Mouse (Mus musculus): ENCODE measurements around the gene Ccdc3.

The Ccdc3 gene

GRCm38 (mm10) chr2:5161908-5162674, 24.5 kb downstream of the Ccdc3 start:
- DNase-seq = no peak

GRCm38 (mm10) chr2:5162756-5163155, 25.2 kb downstream of the Ccdc3 start:
- no peak for DNase-seq

- no peak for DNase-seq
These were observed 28.4 kb downstream of the Ccdc3 start for GRCm38 (mm10) chr2:5165941-5166361.

- DNase-seq = no peak
These were observed 29.2 kb downstream of the Ccdc3 start for GRCm38 (mm10) chr2:5166796-5167195.

GRCm38 (mm10) chr2:5170815-5171214, 33.2 kb downstream of the Ccdc3 start:
- no peak for DNase-seq

- peak; percentile 5 for DNase-seq
These were observed 33.9 kb downstream of the Ccdc3 start for GRCm38 (mm10) chr2:5171301-5172000.

GRCm38 (mm10) chr2:5172773-5173172, 35.2 kb downstream of the Ccdc3 start:
- no peak for DNase-seq

GRCm38 (mm10) chr2:5174716-5175115, 37.1 kb downstream of the Ccdc3 start:
- DNase-seq = no peak

- DNase-seq = no peak
These were observed 44.2 kb downstream of the Ccdc3 start for GRCm38 (mm10) chr2:5181462-5182443.

GRCm38 (mm10) chr2:5184166-5184565, 46.6 kb downstream of the Ccdc3 start:
- no peak for DNase-seq

- DNase-seq = no peak
These were observed 48.1 kb downstream of the Ccdc3 start for GRCm38 (mm10) chr2:5185631-5186030.

GRCm38 (mm10) chr2:5192156-5192555, 54.6 kb downstream of the Ccdc3 start:
- DNase-seq = no peak

GRCm38 (mm10) chr2:5193071-5193470, 55.5 kb downstream of the Ccdc3 start:
- no peak for DNase-seq

GRCm38 (mm10) chr2:5194701-5195215, 57.2 kb downstream of the Ccdc3 start:
- no peak for DNase-seq

GRCm38 (mm10) chr2:5197486-5197885, 59.9 kb downstream of the Ccdc3 start:
- DNase-seq = no peak

- DNase-seq = no peak
These were observed 61.7 kb downstream of the Ccdc3 start for GRCm38 (mm10) chr2:5199289-5199688.

- DNase-seq = no peak
These were observed 63.3 kb downstream of the Ccdc3 start for GRCm38 (mm10) chr2:5200817-5201364.

- no peak for DNase-seq
These were observed 65.6 kb downstream of the Ccdc3 start for GRCm38 (mm10) chr2:5203146-5203545.

GRCm38 (mm10) chr2:5204941-5205340, 67.4 kb downstream of the Ccdc3 start:
- no peak for DNase-seq

GRCm38 (mm10) chr2:5206651-5207050, 69.1 kb downstream of the Ccdc3 start:
- DNase-seq = no peak

GRCm38 (mm10) chr2:5214581-5214980, 77.0 kb downstream of the Ccdc3 start:
- DNase-seq = no peak

GRCm38 (mm10) chr2:5215252-5215815, 77.8 kb downstream of the Ccdc3 start:
- DNase-seq = no peak

Measured in thymus, postnatal 25 days (tissue).